Mouse (Mus musculus): ENCODE measurements around the gene Hoxb8.

Hoxb8 gene

DNA sequence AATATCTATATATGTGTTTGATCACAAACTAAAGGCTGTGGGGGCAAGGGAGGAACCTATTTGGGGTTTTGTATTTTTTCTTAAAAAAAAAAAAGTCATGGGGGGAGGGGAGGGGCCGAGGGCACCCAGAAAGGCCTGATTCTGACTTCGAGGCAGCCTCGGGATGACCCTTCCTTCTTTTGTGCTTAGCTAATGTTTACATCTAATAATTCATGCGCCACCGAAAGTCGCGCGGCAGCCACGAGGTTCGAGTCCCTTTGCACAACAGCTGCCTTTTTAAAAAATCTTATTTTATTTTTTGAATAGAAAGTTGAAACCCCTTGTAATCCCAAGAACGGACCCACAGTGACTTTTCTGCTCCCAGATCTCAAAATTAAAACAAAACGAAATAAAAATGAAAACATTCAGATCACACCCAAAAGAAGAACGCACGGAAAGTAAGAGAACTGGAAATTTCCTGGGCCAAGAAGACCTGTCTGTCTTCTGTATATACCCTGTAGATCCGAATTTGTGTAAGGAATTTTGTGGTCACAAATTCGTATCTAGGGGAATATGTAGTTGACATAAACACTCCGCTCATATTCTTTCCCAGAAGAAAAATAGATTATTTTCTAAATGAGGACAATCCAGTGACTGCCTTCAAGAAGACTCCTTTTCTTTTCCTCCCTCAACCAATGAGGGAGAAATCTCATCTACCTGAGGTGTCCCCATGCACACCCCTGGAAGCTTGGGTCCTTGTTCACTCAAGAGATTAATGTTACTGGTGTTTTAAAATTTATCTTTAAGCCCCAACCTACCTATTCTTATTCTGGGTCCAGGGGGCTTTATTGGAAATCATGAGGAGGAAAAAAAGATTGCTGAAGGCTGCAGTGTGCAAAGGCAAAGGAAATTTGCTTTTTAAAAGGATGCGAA, 35.2 kb downstream of the Hoxb8 start:
- no peak for DNase-seq (ENCODE audit: low spot score)

GRCm38 (mm10) chr11:96317608-96318367, 36.1 kb downstream of the Hoxb8 start, which contains the start of gene Hoxb4:
Hoxb4 (plus strand) TSS chr11:96318267.
- no peak for DNase-seq (ENCODE audit: low spot score)

- DNase-seq (ENCODE audit: low spot score): peak; percentile 55
Measured at GRCm38 (mm10) chr11:96318368-96319070, 36.8 kb downstream of the Hoxb8 start.

DNA sequence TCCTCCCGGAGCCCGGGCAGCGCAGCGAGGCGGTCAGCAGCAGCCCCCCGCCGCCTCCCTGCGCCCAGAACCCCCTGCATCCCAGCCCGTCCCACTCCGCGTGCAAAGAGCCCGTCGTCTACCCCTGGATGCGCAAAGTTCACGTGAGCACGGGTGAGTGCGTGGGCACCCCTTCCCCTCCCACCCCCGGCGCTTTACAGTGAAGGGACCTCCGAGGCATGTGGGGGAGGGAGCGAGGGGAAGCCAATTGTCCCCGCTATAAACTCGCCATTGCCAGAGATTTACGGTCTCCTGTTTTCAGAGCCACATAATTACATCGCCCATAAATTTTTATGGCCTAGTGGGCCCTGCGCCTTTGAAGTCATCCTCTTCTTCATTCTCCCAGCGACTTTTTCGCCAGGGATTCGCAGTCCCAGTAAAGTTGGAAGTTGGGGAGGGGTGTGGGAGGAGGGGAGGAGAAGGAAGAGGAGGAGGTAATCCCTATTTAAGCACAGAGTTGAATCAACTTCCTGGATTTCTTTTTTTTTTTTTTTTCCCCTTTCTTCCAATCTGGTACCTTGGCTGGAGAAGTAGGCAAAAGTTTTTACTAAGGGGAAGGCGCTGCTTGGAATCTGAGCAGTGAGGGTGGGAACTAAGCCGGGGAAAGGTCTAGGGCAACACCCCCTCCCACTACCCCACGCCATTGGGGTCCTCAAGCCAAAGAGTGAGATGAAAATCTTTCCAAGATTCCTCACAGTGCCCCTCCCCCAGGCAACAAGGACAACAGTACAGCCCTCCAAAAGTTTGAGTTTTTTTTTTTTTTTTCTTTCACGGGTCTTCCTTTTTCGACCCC, 37.6 kb downstream of the Hoxb8 start:
- DNase-seq (ENCODE audit: low spot score): no peak

GRCm38 (mm10) chr11:96319910-96320309, 38.2 kb downstream of the Hoxb8 start:
- no peak for DNase-seq (ENCODE audit: low spot score)

DNA sequence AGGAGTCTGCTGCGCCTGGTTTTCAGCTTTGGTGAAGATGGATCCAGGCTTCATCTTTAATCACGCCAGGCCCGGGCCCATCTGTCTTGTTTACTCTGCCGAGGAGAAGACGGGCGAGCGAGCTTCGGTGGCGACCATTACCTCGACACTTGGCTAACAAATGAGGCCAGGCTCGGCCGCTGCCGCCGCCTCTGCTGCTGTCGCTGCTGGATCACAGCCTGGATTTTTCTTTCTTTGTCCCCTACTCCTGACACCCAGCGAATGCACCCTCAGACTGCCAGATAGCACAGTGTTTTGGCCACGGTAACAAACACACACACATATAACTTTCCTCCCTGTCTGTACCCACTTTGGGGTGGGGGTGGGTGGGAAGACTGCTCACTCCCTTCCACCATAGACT, 39.0 kb downstream of the Hoxb8 start:
- no peak for DNase-seq (ENCODE audit: low spot score)

DNA sequence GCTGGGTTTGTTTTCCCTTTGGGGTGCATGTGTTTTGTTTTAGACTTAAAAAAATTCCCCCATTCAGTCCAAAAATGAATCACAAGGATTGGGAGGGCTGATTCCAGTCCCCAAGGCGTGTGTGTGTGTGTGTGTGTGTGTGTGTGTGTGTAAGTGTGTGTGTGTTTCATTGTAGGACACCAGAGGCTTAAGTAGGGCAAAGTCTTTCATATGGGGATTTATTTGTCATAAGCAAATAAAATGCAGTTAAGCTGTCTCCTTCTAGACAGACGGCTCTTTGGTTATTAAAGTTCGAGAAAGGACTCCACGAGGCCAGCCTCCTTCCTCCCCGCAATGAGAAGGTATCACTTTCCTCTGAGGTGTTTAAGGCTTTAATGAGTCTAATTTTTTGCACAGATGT, 40.1 kb downstream of the Hoxb8 start:
- no peak for DNase-seq (ENCODE audit: low spot score)

- no peak for DNase-seq (ENCODE audit: low spot score)
Measured at GRCm38 (mm10) chr11:96322738-96323137, 41.0 kb downstream of the Hoxb8 start.

DNA sequence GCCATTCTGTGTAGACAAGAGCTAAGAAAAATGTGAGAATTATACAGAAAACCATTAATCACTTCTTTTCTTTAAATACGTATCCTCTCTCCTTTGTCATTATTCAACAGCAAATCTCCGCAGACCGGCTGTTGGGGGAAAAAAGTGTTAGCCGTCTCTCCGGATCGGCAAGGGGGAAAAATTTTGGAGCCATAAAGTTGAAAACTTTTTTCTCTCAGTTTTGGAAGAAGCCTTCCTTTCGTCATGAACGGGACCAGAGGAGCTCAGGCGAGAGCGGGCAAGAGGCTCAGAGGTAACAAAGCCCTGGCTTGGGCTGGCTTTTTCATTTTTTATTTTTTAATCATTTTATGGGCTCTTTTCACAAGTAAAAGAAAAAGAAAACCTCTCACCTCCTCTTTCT, 41.4 kb downstream of the Hoxb8 start, which contains the start of gene Hoxb3:
Gene Hoxb3, plus strand, starts transcription at position 173 of the 400 bp plus-strand sequence.
- no peak for DNase-seq (ENCODE audit: low spot score)

DNA sequence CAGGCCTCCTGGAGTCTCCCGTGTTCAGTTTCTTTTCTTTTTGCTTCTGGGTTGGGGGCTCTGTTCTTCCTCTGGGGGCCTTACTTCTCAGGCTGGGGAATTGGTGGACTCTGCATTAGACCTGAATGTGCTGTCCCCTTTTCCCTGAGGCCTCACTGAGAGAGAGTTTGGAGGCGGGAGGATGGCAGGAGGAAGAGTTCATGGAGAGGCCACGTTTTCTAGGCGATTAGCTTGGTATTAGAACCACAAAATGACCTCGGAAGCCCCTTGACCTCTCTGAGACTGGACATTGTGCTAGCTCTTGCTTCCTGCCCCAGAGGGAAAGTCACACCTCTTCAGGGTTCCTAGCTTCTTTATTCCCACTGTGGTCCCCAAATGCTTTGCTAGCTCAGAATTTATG, 42.4 kb downstream of the Hoxb8 start:
- DNase-seq (ENCODE audit: low spot score): no peak

- DNase-seq (ENCODE audit: low spot score): no peak
Measured at GRCm38 (mm10) chr11:96324965-96325364, 43.3 kb downstream of the Hoxb8 start.

DNA sequence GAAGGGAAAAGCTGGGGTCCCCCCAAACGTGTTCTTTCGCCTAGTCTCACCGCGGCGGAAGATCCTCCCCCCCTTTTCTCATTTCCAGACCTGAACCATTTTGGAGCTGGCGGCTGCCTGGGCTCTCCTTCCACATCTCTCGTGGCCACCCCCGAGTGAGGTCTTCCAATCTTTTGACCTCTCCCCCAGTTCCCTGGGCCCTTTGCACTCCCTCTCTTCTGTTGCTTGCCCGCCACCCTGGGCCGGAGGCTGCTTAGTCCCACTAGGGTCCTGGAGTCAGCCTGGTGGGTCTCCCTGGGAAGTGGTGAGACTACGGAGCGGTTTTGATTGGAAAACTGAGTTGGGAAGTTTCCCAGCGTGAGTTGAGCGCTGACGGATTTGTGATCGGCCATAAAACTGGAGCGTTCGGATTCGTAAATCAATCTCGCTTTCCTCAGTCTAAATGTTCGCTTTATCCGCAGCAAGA, 44.1 kb downstream of the Hoxb8 start:
- no peak for DNase-seq (ENCODE audit: low spot score)

GRCm38 (mm10) chr11:96326705-96327104, 45.0 kb downstream of the Hoxb8 start:
- no peak for DNase-seq (ENCODE audit: low spot score)

GRCm38 (mm10) chr11:96327122-96327521, 45.4 kb downstream of the Hoxb8 start:
- DNase-seq (ENCODE audit: low spot score): no peak

GRCm38 (mm10) chr11:96327750-96328149, 46.0 kb downstream of the Hoxb8 start:
- no peak for DNase-seq (ENCODE audit: low spot score)

- DNase-seq (ENCODE audit: low spot score): no peak
Measured at GRCm38 (mm10) chr11:96328605-96329004, 46.9 kb downstream of the Hoxb8 start.

- no peak for DNase-seq (ENCODE audit: low spot score)
Measured at GRCm38 (mm10) chr11:96332105-96332504, 50.4 kb downstream of the Hoxb8 start.

DNA sequence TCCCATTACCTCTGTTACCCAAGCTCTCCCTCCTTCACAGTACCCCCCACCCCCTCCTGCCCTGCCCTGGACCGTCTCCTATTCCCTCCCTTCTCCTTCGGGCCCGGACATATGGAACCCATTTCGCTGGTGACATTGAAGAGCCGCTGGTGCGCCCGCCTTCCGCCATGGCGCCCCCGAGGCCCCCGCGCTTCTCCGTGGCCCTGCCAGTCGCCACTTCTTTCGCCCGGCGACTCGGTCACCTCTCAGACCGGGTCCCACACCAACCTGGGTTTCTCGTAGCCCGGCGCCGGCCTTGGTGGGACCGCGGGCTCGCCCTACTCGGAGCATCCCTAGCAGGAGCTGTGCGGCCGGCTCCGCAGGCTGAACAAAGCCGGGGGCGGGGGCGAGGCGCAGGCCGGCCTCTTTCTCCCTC, 50.9 kb downstream of the Hoxb8 start:
- DNase-seq (ENCODE audit: low spot score): no peak

- DNase-seq (ENCODE audit: low spot score): no peak
Measured at GRCm38 (mm10) chr11:96333241-96334001, 51.7 kb downstream of the Hoxb8 start.

DNA sequence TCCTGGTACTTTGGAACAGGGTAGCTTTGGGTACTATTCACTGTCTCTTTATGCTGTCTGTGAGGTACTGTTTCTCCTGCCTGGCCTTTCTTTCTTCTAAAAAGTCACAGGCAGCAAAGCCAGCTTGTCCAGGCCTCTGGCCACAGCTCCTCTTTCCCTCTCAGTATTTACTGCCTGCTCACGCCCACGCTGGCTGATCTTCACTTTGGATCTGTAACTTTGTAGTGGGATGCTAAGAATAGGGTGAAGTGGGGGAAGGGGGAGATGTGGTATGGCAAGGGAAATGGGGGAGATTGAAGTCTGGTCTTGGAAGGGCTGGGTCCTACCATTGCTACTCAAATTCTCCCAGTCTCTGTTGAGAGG, 52.3 kb downstream of the Hoxb8 start:
- DNase-seq (ENCODE audit: low spot score): no peak
